Mouse (Mus musculus) MEL (cell line): ENCODE data around the gene Cyp21a1. TPM values are rescaled to one million over a fixed set of nuclear protein-coding genes. Genes with fewer than 3 reads are reported as not detected.
"Not testable (repeated sequence)": the region's sequence is repeated elsewhere in the genome, so short reads cannot be mapped to it uniquely, and the experiment has no call there.

Source experiments
- DNase-seq: peaks from one replicate; pipeline ENCODE4 v3.0.0; 2011; ENCODE audit warnings: low read depth, low spot score
- H3K27ac ChIP-seq: 2 replicates; pipeline ENCODE4 v1.5.1; 2012; ENCODE audit warnings: low read depth, mild to moderate bottlenecking, control low read depth, low read length, moderate library complexity; ENCODE audit not compliant: control insufficient read depth
- H3K27me3 ChIP-seq, 2 experiments: fragments of 150-350 bp in 1 of 2; sonication (generic) in 1 of 2; 2 replicates each; pipeline ENCODE4 v1.6.1; 2012; ENCODE audit warnings: low read length in 2 of 2, mild to moderate bottlenecking in 2 of 2, improper control_type of control experiment in 1 of 2, moderate library complexity in 1 of 2; ENCODE audit not compliant: insufficient read depth in 2 of 2, control insufficient read depth in 1 of 2
- H3K36me3 ChIP-seq, 2 experiments: 2 replicates each; pipeline ENCODE4 v1.6.1; 2012 to 2014; ENCODE audit warnings: low read length in 2 of 2, improper control_type of control experiment in 1 of 2, inconsistent platforms in 1 of 2, mild to moderate bottlenecking in 1 of 2; ENCODE audit not compliant: insufficient read depth in 2 of 2, control insufficient read depth in 1 of 2
- H3K4me1 ChIP-seq, 2 experiments: fragments of 150-350 bp in 1 of 2; sonication (generic) in 1 of 2; 2 replicates each; pipeline ENCODE4 v1.6.1; 2012; ENCODE audit warnings: low read length in 2 of 2, improper control_type of control experiment in 1 of 2, mild to moderate bottlenecking in 1 of 2; ENCODE audit not compliant: insufficient read depth in 2 of 2, control insufficient read depth in 1 of 2
- H3K4me3 ChIP-seq, 2 experiments: fragments of 150-350 bp in 1 of 2; sonication (generic) in 1 of 2; 2 replicates each; pipeline ENCODE4 v1.5.1; 2012; ENCODE audit warnings: low read depth in 2 of 2, low read length in 2 of 2, mild to moderate bottlenecking in 2 of 2, moderate library complexity in 2 of 2, control low read depth in 1 of 2, improper control_type of control experiment in 1 of 2; ENCODE audit not compliant: control insufficient read depth in 1 of 2, insufficient read depth in 1 of 2
- H3K79me2 ChIP-seq: 2 replicates; pipeline ENCODE4 v1.6.1; 2012; ENCODE audit warnings: mild to moderate bottlenecking, low read length, moderate library complexity; ENCODE audit not compliant: control insufficient read depth, poor library complexity, insufficient read depth
- H3K9ac ChIP-seq: 2 replicates; pipeline ENCODE4 v1.6.1; 2012; ENCODE audit warnings: low read depth, mild to moderate bottlenecking, control low read depth, low read length, moderate library complexity; ENCODE audit not compliant: control insufficient read depth, poor library complexity, severe bottlenecking
- H3K9me3 ChIP-seq: fragments of 150-350 bp; sonication (generic); replicated peaks from 2 replicates; pipeline ENCODE4 v1.6.1; 2012; ENCODE audit warnings: mild to moderate bottlenecking, low read length, improper control_type of control experiment, moderate library complexity; ENCODE audit not compliant: insufficient read depth
- BHLHE40 ChIP-seq: IDR thresholded peaks from 2 replicates; pipeline ENCODE4 v1.6.1; 2012; ENCODE audit warnings: low read depth, mild to moderate bottlenecking, inconsistent platforms, low read length, improper control_type of control experiment, borderline replicate concordance
- CTCF ChIP-seq, 3 experiments: IDR thresholded peaks in 2 of 3; conservative IDR thresholded peaks in 1 of 3; 2 replicates each; pipeline ENCODE4 v1.5.1; 2011 to 2012; ENCODE audit warnings: low read length in 3 of 3, low read depth in 2 of 3, mild to moderate bottlenecking in 2 of 3, improper control_type of control experiment in 1 of 3, inconsistent platforms in 1 of 3, mixed read lengths in 1 of 3, moderate library complexity in 1 of 3; ENCODE audit not compliant: control insufficient read depth in 1 of 3, insufficient read depth in 1 of 3, poor library complexity in 1 of 3, severe bottlenecking in 1 of 3
- E2F4 ChIP-seq: IDR thresholded peaks from 2 replicates; pipeline ENCODE4 v1.6.1; 2011; ENCODE audit warnings: low read depth, low read length, improper control_type of control experiment, borderline replicate concordance
- ETS1 ChIP-seq: IDR thresholded peaks from 2 replicates; pipeline ENCODE4 v1.6.1; 2012; ENCODE audit warnings: low read depth, mild to moderate bottlenecking, inconsistent platforms, low read length, improper control_type of control experiment, moderate library complexity
- HCFC1 ChIP-seq: IDR thresholded peaks from 2 replicates; pipeline ENCODE4 v1.6.1; 2012; ENCODE audit warnings: low read depth, mild to moderate bottlenecking, inconsistent platforms, low read length, improper control_type of control experiment, moderate library complexity
- KAT2A ChIP-seq: conservative IDR thresholded peaks from 2 replicates; pipeline ENCODE4 v1.6.1; 2012; ENCODE audit warnings: low read depth, low read length, improper control_type of control experiment, inconsistent platforms
- MAX ChIP-seq: IDR thresholded peaks from 2 replicates; pipeline ENCODE4 v1.6.1; 2011; ENCODE audit warnings: low read length, improper control_type of control experiment
- MEF2A ChIP-seq: IDR thresholded peaks from 2 replicates; pipeline ENCODE4 v1.6.1; 2014; ENCODE audit warnings: low read depth, mild to moderate bottlenecking, inconsistent platforms, low read length, improper control_type of control experiment; ENCODE audit not compliant: poor library complexity, insufficient replicate concordance, severe bottlenecking; ENCODE audit errors: extremely low read depth
- POLR2A ChIP-seq, 2 experiments: IDR thresholded peaks; 2 replicates each; pipeline ENCODE4 v1.6.1; 2011 to 2012; ENCODE audit warnings: low read length in 2 of 2, mild to moderate bottlenecking in 2 of 2, control low read depth in 1 of 2, improper control_type of control experiment in 1 of 2, low read depth in 1 of 2, moderate library complexity in 1 of 2; ENCODE audit not compliant: control insufficient read depth in 1 of 2, insufficient read depth in 1 of 2, poor library complexity in 1 of 2
- POLR2AphosphoS2 ChIP-seq: IDR thresholded peaks from 2 replicates; pipeline ENCODE4 v1.6.1; 2011; ENCODE audit warnings: low read length, improper control_type of control experiment
- RAD21 ChIP-seq: IDR thresholded peaks from 2 replicates; pipeline ENCODE4 v1.6.1; 2011; ENCODE audit warnings: mild to moderate bottlenecking, low read depth, low read length, improper control_type of control experiment
- SMC3 ChIP-seq: IDR thresholded peaks from 2 replicates; pipeline ENCODE4 v1.6.1; 2011; ENCODE audit warnings: low read depth, low read length, improper control_type of control experiment
- TAL1 ChIP-seq: IDR thresholded peaks from 2 replicates; pipeline ENCODE4 v1.6.1; 2012; ENCODE audit warnings: mild to moderate bottlenecking, inconsistent platforms, low read length, moderate library complexity, mixed read lengths
- TBP ChIP-seq: IDR thresholded peaks from 2 replicates; pipeline ENCODE4 v1.8.0; 2011; ENCODE audit warnings: low read depth, low read length, improper control_type of control experiment
- UBTF ChIP-seq: IDR thresholded peaks from 2 replicates; pipeline ENCODE4 v1.6.1; 2012; ENCODE audit warnings: low read depth, mild to moderate bottlenecking, inconsistent platforms, low read length, improper control_type of control experiment, moderate library complexity, borderline replicate concordance; ENCODE audit not compliant: insufficient read depth
- USF2 ChIP-seq, 2 experiments: IDR thresholded peaks; 2 replicates each; pipeline ENCODE4 v1.6.1; 2011 to 2012; ENCODE audit warnings: improper control_type of control experiment in 2 of 2, low read length in 2 of 2, borderline replicate concordance in 1 of 2, inconsistent platforms in 1 of 2, low read depth in 1 of 2, mild to moderate bottlenecking in 1 of 2; ENCODE audit not compliant: insufficient read depth in 1 of 2
- ZC3H11A ChIP-seq: IDR thresholded peaks from 2 replicates; pipeline ENCODE4 v1.6.1; 2012; ENCODE audit warnings: low read depth, mild to moderate bottlenecking, inconsistent platforms, low read length, improper control_type of control experiment
- ZKSCAN1 ChIP-seq: IDR thresholded peaks from 2 replicates; pipeline ENCODE4 v1.6.1; 2012; ENCODE audit warnings: low read depth, mild to moderate bottlenecking, inconsistent platforms, low read length, improper control_type of control experiment, moderate library complexity
- ZMIZ1 ChIP-seq: IDR thresholded peaks from 2 replicates; pipeline ENCODE4 v1.6.1; 2012; ENCODE audit warnings: low read depth, mild to moderate bottlenecking, inconsistent platforms, low read length, improper control_type of control experiment, moderate library complexity
- ZNF384 ChIP-seq: IDR thresholded peaks from 2 replicates; pipeline ENCODE4 v1.6.1; 2012; ENCODE audit warnings: low read depth, mild to moderate bottlenecking, inconsistent platforms, low read length, improper control_type of control experiment
- polyA plus RNA-seq, 2 experiments: library from polyadenylated mRNA; stranded (reverse) in 1 of 2; unstranded in 1 of 2; fragments of >175 nt in 1 of 2; fragments of >200 nt in 1 of 2; gene quantifications; 2 replicates each; pipeline versions ENCODE4 v1.2.1 to v1.2.4; 2012; ENCODE audit warnings: low replicate concordance in 2 of 2, low read depth in 1 of 2; ENCODE audit not compliant: insufficient read length in 2 of 2, insufficient read depth in 1 of 2, missing spikeins in 1 of 2
- total RNA-seq: library from RNA; depleted of rRNA; stranded (reverse); fragments of 300-350 nt; gene quantifications from 2 replicates; pipeline ENCODE4 v1.2.3, GENCODE M21; 2012

The Cyp21a1 gene
- total and polyA plus RNA-seq, 3 experiments, result not detected

- TF ChIP-seq ETS1 (no peak), ZMIZ1 (no peak), USF2 (IDR thresholded peaks at IDR 0.05; ENCODE audit: borderline replicate concordance in 1 of 2, insufficient read depth in 1 of 2, low read depth in 1 of 2, low read length in 2 of 2) (no peak), POLR2AphosphoS2 (no peak), HCFC1 (no peak), ZNF384 (no peak), E2F4 (no peak), MAX (no peak), MEF2A (no peak), SMC3 (no peak), KAT2A (no peak), TAL1 (no peak), POLR2A (IDR thresholded peaks at IDR 0.05; ENCODE audit: control insufficient read depth in 1 of 2, insufficient read depth in 1 of 2, low read depth in 1 of 2, low read length in 2 of 2, poor library complexity in 1 of 2) (no peak), ZKSCAN1 (no peak), UBTF (no peak), BHLHE40 (no peak), TBP (no peak)
- H3K27me3 ChIP-seq, result no peaks in the 10 kb centered on the region
- no peaks in the 10 kb centered on the region for H3K79me2 ChIP-seq
- H3K4me1 ChIP-seq, result no peaks in the 10 kb centered on the region
- no peak overlapping the region for H3K9ac ChIP-seq
- H3K9me3 ChIP-seq, result no peaks in the 10 kb centered on the region
- no peaks in the 10 kb centered on the region for H3K36me3 ChIP-seq
- H3K27ac ChIP-seq, result no peak overlapping the region
- no peak for DNase-seq
- H3K4me3 ChIP-seq, result no peak overlapping the region
Observed at GRCm38 (mm10) chr17:34814818-34815370, 10.5 kb upstream of the Cyp21a1 start.

GRCm38 (mm10) chr17:34813747-34814146 is 9.4 kb upstream of the Cyp21a1 start:
- H3K4me1 ChIP-seq, H3K4me3 ChIP-seq, H3K79me2 ChIP-seq, H3K9me3 ChIP-seq, H3K9ac ChIP-seq, H3K27ac ChIP-seq, H3K36me3 ChIP-seq, H3K27me3 ChIP-seq: not testable (repeated sequence)
- DNase-seq, result peak; percentile 33
- TF ChIP-seq CTCF (IDR thresholded peaks at IDR 0.05 in 2 of 3, conservative IDR thresholded peaks at IDR 0.05 in 1 of 3; ENCODE audit: control insufficient read depth in 1 of 3, insufficient read depth in 1 of 3, low read depth in 2 of 3, low read length in 3 of 3, poor library complexity in 1 of 3, severe bottlenecking in 1 of 3) (peak; percentile 63 to 93 (median 81)), SMC3 (peak; percentile 43), RAD21 (peak; percentile 39), ZC3H11A (peak; percentile 29; the same call in 1 of the 2 replicates)
